Mouse (Mus musculus) neural tube, embryonic 11.5 days (tissue): ENCODE data around the gene Chat. TPM values are rescaled to one million over a fixed set of nuclear protein-coding genes. Genes with fewer than 3 reads are reported as not detected.

Experiments
- polyA plus RNA-seq: library from polyadenylated mRNA; unstranded; fragments of >200 nt; fragmentation: Nextera tagmentation; extraction: Ambion mirVana; gene quantifications from 2 replicates; pipeline ENCODE4 v1.2.1, GENCODE M21; 2014

The Chat gene
- polyA plus RNA-seq, 1 experiment from 2014 or later = 4.2 TPM

Other genes with a start within 250 kb of the Chat start
- gene Ogdhl, start 144.0 kb downstream of the Chat start, polyA plus RNA-seq = 16.9 and 18.6 TPM in 2 replicates
- not detected in 2 replicates for gene 1700024G13Rik, start 77.6 kb downstream of the Chat start, polyA plus RNA-seq
- 20.3 and 27.9 TPM in 2 replicates for gene Slc18a3, start 1.1 kb downstream of the Chat start, polyA plus RNA-seq
- gene Ercc6, start 47.5 kb upstream of the Chat start, polyA plus RNA-seq = 24.2 and 25.7 TPM in 2 replicates
- gene Prrxl1, start 133.4 kb upstream of the Chat start, polyA plus RNA-seq = 11.1 and 14.0 TPM in 2 replicates
- gene 3425401B19Rik, start 219.3 kb upstream of the Chat start, polyA plus RNA-seq = 0.08 and 0.28 TPM in 2 replicates